Mouse (Mus musculus) megakaryocyte, embryonic 14.5 days (primary cell): Measurements from ENCODE around the gene Tmem88. TPM values are rescaled to one million over a fixed set of nuclear protein-coding genes. Genes with fewer than 3 reads are reported as not detected.

Experiments
- H3K27me3 ChIP-seq: replicated peaks from 2 replicates; pipeline ENCODE3; 2012; ENCODE audit warnings: inconsistent platforms
- H3K36me3 ChIP-seq: replicated peaks from 2 replicates; pipeline ENCODE3; 2012; ENCODE audit warnings: low read length, inconsistent platforms, mixed read lengths
- H3K4me1 ChIP-seq: 2 replicates; pipeline ENCODE4 v1.6.1; 2012; ENCODE audit warnings: inconsistent platforms
- H3K4me3 ChIP-seq: replicated peaks from 2 replicates; pipeline ENCODE3; 2012; ENCODE audit warnings: moderate library complexity, mild to moderate bottlenecking, inconsistent platforms
- H3K9me3 ChIP-seq: 2 replicates; pipeline ENCODE4 v1.6.1; 2012; ENCODE audit warnings: inconsistent platforms
- FLI1 ChIP-seq: IDR thresholded peaks from 2 replicates; pipeline ENCODE4 v1.6.1; 2012; ENCODE audit warnings: low read length, inconsistent platforms, mixed read lengths
- GATA1 ChIP-seq: IDR thresholded peaks from 3 replicates; pipeline ENCODE4 v1.6.1; 2012; ENCODE audit warnings: mixed read lengths, low read length, inconsistent platforms, borderline replicate concordance
- polyA plus RNA-seq: library from polyadenylated mRNA; stranded (reverse); fragments of >175 nt; gene quantifications from 2 replicates; pipeline ENCODE4 v1.2.3, GENCODE M21; 2012; ENCODE audit warnings: low replicate concordance; ENCODE audit not compliant: insufficient read depth

Tmem88 gene
- polyA plus RNA-seq, 1 experiment = 0.35 TPM

DNA sequence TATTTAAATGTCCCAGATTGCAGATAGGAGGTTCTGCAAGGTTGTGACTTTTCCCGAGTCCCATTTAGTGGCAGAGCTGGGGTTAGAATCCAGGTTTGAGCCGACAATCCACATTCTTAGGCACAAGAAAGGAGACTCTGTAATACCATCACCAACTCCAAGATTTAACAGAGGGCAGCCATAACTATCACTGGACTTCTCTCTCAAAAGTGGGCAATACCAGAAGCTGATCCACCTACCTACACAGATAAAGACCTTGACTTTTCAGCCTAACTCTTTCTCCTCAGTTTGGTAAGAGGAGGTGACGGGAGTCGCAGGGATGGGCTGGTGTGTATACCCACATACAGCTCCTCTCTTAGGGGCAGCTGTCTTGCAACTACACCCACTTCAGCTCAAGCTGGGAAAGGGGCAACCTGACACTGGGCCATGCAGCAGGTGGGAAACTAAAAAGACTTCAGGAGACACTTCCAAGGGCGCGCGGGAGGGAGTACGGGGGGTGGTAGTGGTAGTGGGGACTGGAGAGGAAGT, 19.0 kb upstream of the Tmem88 start:
- Histone ChIP-seq H3K4me3 (peak overlapping the region; percentile 95), H3K4me1 (peaks cover 89% of the 10 kb centered on the region), H3K9me3 (no peaks in the 10 kb centered on the region), H3K36me3 (peaks cover 24% of the 10 kb centered on the region), H3K27me3 (peaks cover 15% of the 10 kb centered on the region)
- TF ChIP-seq GATA1 (no peak), FLI1 (no peak)

DNA sequence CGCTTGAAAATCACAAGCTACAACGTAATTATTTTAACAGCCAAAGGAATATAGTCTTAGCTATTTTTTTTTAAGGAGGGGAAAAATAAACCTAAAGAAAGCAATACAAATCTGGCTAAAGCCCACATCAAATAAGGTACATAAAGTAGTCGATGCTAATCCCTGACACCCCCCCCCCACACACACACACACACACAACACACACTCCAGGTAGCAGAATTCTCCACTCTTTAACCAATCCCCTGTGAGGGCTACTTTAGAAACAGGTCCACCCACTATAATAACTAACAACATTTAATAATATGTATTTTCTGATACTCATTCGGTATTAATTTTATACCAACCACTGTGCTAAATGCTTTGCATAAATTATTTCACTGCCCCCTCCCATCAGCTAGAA, 18.5 kb upstream of the Tmem88 start:
- H3K27me3 ChIP-seq = peaks cover 13% of the 10 kb centered on the region
- H3K4me3 ChIP-seq = peak overlapping the region; percentile 95
- H3K4me1 ChIP-seq = peaks cover 92% of the 10 kb centered on the region
- H3K9me3 ChIP-seq = no peaks in the 10 kb centered on the region
- TF ChIP-seq FLI1 (no peak), GATA1 (no peak)
- peaks cover 24% of the 10 kb centered on the region for H3K36me3 ChIP-seq

DNA sequence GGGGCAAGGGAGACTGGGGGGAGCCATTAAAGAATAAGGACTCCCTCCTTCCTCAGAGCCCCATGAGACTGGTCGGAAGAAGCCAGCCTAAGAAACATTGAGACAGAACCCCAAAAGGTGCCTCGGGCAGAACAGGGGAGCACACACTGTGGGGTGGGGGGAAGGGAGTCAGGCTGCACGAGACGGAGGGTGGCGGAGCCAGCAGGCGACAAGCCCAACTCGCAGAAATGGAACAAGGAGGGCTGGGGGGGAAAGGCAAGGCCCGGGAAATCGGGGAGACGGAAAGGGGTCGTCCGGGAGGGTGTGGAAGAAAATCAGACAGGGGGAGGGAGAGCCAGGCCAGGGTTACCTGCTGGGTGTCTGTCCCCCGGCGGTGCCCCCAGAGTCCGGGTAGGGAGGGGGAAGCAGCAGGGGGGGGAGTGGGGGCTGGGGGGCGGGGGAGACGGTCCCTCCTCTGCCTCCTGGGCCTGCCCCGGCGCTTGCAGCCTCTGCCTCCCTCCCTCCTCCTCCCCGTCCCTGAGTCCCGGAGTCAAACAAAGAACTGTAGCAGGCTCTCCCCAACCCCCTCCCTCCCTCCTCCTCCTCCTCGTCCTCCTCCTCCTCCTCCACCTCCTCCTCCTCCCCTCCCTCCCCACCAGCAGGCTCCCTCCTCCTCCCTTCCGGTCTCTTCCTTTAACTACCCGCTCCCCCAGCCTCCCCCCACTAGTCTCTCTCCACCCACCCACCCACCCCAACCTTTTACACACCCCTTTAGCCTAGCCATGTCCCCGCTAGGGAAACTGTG, 17.8 kb upstream of the Tmem88 start:
- H3K27me3 ChIP-seq = peaks cover 6% of the 10 kb centered on the region
- TF ChIP-seq GATA1 = no peak
- TF ChIP-seq FLI1 = no peak
- peak overlapping the region; percentile 95 for H3K4me3 ChIP-seq
- peaks cover 24% of the 10 kb centered on the region for H3K36me3 ChIP-seq
- H3K4me1 ChIP-seq = peaks cover 85% of the 10 kb centered on the region
- no peaks in the 10 kb centered on the region for H3K9me3 ChIP-seq

DNA sequence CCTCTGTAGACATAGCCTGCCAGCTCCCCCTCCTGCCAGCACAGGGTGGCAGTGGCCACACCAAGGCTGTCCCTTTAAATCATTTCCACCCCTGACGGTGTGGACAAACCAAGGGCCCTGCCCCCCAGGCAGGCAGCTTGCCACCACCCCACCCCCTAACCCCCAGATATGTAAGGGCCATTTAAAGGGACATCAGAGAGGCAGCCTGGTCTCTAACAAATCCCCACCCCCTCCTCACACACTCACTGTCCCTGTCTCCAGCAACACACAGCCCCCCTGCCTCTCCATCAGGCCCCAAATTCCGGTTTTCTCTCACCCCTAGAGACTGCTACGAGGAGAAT, 17.3 kb upstream of the Tmem88 start:
- Histone ChIP-seq H3K4me1 (peaks cover 80% of the 10 kb centered on the region), H3K4me3 (peak overlapping the region; percentile 95)

DNA sequence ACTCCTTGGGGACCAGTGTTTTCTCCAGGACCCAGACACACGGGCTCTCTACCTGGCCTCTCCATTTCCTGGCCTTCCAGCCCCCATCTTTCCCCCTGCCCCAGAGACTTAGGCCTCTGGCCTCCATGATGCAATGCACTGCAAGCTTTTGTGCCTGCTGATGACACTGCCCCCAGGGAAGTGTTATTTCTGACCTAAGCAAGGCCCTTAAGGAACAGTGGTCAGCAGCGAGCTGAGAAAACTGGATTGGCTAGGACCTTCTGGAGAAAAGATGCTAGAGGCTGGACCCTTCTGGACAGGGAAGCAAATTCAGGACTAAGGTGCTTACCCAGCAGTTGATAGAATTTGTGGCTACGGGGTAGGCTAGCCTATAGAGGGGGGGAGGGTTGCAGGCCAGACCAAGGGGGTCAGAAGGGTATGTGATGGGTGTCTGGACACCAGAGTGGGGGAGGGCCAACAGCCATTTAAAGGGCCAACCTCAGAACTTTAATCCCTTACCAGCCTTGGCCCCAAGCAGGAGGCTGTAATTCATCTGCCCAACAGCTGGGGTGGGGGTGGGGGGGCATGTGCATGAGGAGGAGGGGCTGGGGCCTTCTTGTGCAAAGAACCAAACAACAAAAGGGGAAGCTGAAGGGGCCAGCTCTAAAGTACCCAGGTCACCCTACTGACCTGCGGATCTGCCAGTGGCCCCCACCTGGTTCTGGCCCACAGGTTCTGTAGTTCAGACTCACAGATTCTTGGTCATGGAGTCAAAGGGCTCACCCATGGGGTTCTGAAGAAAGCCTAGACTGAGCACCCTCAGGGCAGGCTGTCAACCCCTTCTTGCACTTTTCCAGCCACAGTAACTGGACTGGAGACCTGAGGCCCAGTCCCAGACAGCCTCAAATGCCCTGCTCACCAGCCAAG, 16.6 kb upstream of the Tmem88 start:
- H3K4me1 ChIP-seq = peaks cover 75% of the 10 kb centered on the region
- H3K27me3 ChIP-seq = no peaks in the 10 kb centered on the region
- no peaks in the 10 kb centered on the region for H3K9me3 ChIP-seq
- H3K36me3 ChIP-seq = peaks cover 24% of the 10 kb centered on the region
- peak overlapping the region; percentile 95 for H3K4me3 ChIP-seq
- TF ChIP-seq FLI1 (no peak), GATA1 (no peak)

More for the DNA sequence above, 17.3 kb upstream of the Tmem88 start:
- Histone ChIP-seq H3K27me3 (peaks cover under 1% of the 10 kb centered on the region), H3K36me3 (peaks cover 24% of the 10 kb centered on the region), H3K9me3 (no peaks in the 10 kb centered on the region)
- no peak for TF ChIP-seq FLI1
- TF ChIP-seq GATA1 = no peak

DNA sequence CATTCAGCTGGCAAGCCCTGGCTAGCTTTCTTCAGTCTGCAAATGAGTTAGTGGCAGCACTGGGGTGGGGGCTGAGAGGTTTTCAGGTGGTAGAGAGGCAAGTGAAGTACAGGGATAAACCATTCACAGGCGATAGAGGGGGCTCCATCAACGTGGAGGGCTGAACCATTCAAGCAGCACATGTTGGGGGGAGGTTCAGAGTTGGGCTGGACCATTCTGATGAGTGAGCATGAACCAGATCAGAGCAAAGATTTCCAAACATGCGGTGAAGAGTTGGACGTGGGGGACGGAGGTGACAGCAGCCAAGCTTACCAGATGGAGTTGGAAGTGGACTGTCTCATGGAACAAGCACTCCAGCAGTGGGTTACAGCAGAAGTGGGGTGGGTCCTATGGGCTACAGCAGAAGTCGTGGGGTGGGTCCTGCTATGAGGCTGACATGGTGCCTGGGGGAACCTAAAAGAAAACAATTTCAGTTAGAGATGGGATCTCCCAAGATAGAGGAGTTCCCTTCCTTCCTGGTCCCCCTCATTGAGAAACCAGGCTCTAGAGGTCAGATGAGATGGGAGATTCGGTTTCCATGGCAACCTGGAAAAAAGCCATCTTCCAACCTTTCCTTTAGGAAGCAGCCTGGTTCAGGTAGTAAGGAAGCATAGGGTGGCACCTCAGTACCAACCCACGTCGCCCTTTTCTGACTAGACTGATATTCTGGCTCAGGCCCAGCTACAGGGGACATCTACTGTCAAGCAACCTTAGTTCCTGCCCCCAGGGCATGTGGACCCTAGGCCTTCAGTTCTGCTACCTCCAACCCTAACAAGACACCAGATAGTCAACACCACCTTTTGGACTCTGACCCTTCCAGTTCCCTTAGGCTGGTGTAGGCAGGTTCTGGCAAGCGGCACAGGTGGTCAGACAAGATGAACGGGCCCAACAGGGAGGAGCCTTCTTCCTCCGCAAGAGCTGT, 15.5 kb upstream of the Tmem88 start, which contains the start of gene Kdm6b:
Gene Kdm6b, minus strand, starts transcription at position 455 of the 961 bp plus-strand sequence.
- H3K9me3 ChIP-seq = no peaks in the 10 kb centered on the region
- peaks cover 24% of the 10 kb centered on the region for H3K36me3 ChIP-seq
- peak within 1 kb of the TSS; percentile 95 for H3K4me3 ChIP-seq
- TF ChIP-seq FLI1 (no peak), GATA1 (no peak)
- no peaks in the 10 kb centered on the region for H3K27me3 ChIP-seq
- peaks cover 75% of the 10 kb centered on the region for H3K4me1 ChIP-seq

DNA sequence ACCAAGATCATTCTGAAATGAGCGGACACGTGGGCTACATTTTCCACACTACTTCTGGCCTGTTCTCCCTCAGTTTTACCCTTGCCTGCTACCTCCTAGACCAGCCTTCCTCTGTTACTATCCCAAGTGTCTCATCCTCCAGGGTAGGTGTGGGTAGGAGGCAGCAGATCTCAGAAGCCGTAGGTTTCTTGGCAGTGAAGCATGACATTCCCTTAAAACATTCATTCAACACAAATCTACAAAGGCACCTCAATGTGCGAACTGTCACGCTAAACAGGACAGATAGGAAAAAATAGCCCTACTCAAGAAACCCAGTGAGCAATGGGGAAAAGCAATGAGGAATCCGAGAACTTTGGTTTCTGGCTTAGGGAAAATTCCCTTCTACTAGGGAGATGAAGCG, 14.5 kb upstream of the Tmem88 start:
- no peaks in the 10 kb centered on the region for H3K27me3 ChIP-seq
- H3K36me3 ChIP-seq = peaks cover 33% of the 10 kb centered on the region
- H3K4me1 ChIP-seq = peaks cover 75% of the 10 kb centered on the region
- no peak for TF ChIP-seq FLI1
- no peak for TF ChIP-seq GATA1
- no peaks in the 10 kb centered on the region for H3K9me3 ChIP-seq
- H3K4me3 ChIP-seq = peak overlapping the region; percentile 71

DNA sequence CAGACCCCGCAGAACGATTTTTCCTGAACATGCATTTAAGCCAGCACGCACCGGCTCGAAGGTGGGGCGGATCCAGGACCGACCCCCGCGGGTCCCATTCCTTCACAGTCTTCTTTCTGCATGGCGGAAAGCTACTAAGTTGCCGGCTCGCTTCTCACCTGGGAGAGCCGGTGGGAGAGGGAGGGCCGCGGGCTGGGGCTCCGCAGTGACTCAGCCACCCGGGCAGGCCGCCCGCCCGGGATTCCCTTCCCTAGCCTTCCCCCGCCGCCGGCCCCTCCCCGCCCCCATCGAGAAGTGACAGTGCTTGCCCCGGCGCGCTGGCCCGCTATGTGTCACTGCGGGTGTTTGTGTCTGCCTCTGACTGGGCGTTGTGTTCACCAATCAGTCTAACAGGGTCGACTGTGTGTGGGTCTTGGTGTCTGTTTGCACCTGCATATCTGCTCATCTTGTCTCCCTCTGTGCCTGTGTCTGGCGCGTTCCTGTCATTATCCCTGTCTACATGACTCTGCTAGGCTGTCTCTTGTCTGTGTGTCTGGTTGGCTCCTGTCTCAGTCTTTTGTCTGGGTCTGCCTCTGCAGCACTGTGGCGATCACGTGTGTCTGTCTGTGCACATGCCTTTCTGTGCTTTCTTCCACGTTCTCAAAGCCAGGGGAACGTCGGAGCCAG, 13.6 kb upstream of the Tmem88 start:
- H3K9me3 ChIP-seq = no peaks in the 10 kb centered on the region
- H3K36me3 ChIP-seq = peaks cover 41% of the 10 kb centered on the region
- H3K4me1 ChIP-seq = peaks cover 72% of the 10 kb centered on the region
- TF ChIP-seq FLI1 = no peak
- no peak for TF ChIP-seq GATA1
- H3K27me3 ChIP-seq = no peaks in the 10 kb centered on the region
- H3K4me3 ChIP-seq = peak overlapping the region; percentile 99

DNA sequence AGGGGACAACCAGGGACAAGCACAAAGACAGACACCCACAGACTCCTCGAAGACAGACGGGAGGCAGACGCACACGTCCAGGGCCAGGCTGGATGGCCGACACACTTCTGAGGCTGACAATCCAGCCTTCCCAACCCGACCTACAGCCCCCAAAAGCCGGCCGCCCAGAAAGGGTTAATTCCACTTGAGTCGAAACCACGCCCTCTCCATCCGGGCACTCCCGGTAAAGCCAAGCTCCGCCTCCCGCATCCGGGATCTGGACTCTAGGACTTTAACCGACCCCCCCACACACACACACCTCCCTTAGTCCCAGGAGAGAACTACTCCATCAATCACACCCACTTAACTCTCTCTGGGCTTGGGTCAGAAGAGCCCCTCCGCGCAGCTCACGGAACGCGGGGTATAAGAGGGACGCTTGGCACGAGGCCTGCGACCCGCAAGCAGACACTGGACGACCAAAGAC, 13.1 kb upstream of the Tmem88 start:
- Histone ChIP-seq H3K36me3 (peaks cover 47% of the 10 kb centered on the region), H3K27me3 (no peaks in the 10 kb centered on the region), H3K4me1 (peaks cover 71% of the 10 kb centered on the region), H3K9me3 (no peaks in the 10 kb centered on the region), H3K4me3 (peak overlapping the region; percentile 99)
- TF ChIP-seq GATA1 = no peak
- TF ChIP-seq FLI1 = no peak
